14 mouse cellular contexts compared by ENCODE assay signal in genomic region chr1:135502135-135502534, GRCm38 (mm10).
DNase-seq lines count a peak whose midpoint lies in the region; ATAC-seq lines count a peak whose summit lies in the region.
"Had no signal": no experiment of that assay in that cellular context is flagged by ENCODE, and none has a peak within 500 bp of the region (broad histone marks: within the 10 kb centered on the region; RNA-seq: fewer than 3 reads in every experiment).

No protein-coding gene starts in this region.

- DNase-seq in heart, adult 11 months = peak; percentile 93
- DNase-seq in heart, postnatal 14 days = no peak
- DNase-seq in ES-CJ7 (ENCODE audit: low read depth, low spot score) (peak; percentile 74), ZHBTc4 (ENCODE audit: low read depth, low spot score) (peak; percentile 70)
- DNase-seq in thymus, postnatal 10 days (ENCODE audit: low spot score in 2 of 2) = no peak
- DNase-seq in adrenal gland, adult (ENCODE audit: inconsistent age in 2 of 2, low spot score in 1 of 2) = no peak
- DNase-seq: adrenal gland, postnatal 25 days; cerebellum, adult 2 months; cerebellum, postnatal 14 days; kidney, adult 8-10 months; kidney, postnatal 10 days had no signal

- ATAC-seq in frontal cortex, adult (ENCODE audit: low TSS enrichment) = no peak
- ATAC-seq: forebrain, embryonic 15.5 days; intestine, embryonic 16.5 days had no signal

- intact Hi-C loops in heart, postnatal 14 days (cut with DNase I) = no loop called here

Comparison
In these comparisons a context has a peak if more than half of its experiments do, and no peak if none do; other contexts are left out.
1. DNase-seq: peak in heart, adult 11 months (single experiment), ES-CJ7 (single experiment) and ZHBTc4 (single experiment); none in heart, postnatal 14 days (0 of 2), thymus, postnatal 10 days (0 of 2) and adrenal gland, adult (0 of 2).